Mouse (Mus musculus): ENCODE data around the gene Tbx3.

Tbx3 gene

DNA sequence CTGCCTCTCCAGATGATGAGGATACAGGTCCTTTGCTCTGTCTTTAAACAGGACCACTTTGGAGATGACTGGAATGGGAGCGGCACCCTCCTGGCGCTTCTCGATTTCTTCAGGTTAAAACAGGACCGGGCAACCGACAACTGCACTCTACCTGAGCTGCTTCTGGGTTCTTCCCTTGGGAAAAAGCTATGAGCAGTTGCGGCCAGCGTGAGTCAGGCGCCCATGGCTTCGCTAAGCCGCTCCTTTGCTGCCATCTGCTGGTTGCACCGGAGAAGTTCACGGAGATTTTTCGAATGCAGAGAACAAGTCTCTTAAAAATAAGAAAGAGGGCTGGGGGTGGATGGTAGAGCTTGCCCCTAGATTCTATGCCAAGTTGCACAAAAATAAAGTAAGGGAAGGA lies 20.6 kb downstream of the Tbx3 start:
- ATAC-seq (ENCODE audit: insufficient number of reproducible peaks, low FRiP score, low TSS enrichment): no peak; the same call in 1 of the 2 replicates

GRCm38 (mm10) chr5:119692425-119692824 lies 22.0 kb downstream of the Tbx3 start:
- no peak for ATAC-seq (ENCODE audit: insufficient number of reproducible peaks, low FRiP score, low TSS enrichment)

- ATAC-seq (ENCODE audit: insufficient number of reproducible peaks, low FRiP score, low TSS enrichment): no peak
These were observed 24.4 kb downstream of the Tbx3 start for GRCm38 (mm10) chr5:119694914-119695313.

GRCm38 (mm10) chr5:119703031-119703430 lies 32.6 kb downstream of the Tbx3 start:
- no peak for ATAC-seq (ENCODE audit: insufficient number of reproducible peaks, low FRiP score, low TSS enrichment)

DNA sequence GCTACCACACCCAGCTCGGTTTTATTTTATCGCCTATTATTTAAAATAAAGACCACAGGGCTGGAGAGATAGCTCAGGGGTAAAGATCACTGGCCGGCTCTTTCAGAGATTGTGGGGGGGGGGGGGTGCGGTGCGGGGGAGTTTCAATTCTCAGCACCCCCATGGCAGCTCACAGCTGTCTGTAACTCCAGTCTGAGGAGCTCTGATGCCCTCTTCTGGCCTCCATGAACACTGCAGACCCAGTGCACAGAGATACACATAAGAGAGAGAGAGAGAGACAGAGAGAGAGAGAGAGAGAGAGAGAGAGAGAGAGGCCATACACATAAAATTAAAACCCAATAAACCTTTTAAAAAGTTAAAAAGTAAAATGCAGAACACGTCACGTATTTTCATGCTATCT lies 34.4 kb downstream of the Tbx3 start:
- no peak for ATAC-seq (ENCODE audit: insufficient number of reproducible peaks, low FRiP score, low TSS enrichment)

- no peak for ATAC-seq (ENCODE audit: insufficient number of reproducible peaks, low FRiP score, low TSS enrichment)
These were observed 36.0 kb downstream of the Tbx3 start for GRCm38 (mm10) chr5:119706467-119706866.

- ATAC-seq (ENCODE audit: insufficient number of reproducible peaks, low FRiP score, low TSS enrichment): no peak
These were observed 38.5 kb downstream of the Tbx3 start for GRCm38 (mm10) chr5:119708850-119709585.

DNA sequence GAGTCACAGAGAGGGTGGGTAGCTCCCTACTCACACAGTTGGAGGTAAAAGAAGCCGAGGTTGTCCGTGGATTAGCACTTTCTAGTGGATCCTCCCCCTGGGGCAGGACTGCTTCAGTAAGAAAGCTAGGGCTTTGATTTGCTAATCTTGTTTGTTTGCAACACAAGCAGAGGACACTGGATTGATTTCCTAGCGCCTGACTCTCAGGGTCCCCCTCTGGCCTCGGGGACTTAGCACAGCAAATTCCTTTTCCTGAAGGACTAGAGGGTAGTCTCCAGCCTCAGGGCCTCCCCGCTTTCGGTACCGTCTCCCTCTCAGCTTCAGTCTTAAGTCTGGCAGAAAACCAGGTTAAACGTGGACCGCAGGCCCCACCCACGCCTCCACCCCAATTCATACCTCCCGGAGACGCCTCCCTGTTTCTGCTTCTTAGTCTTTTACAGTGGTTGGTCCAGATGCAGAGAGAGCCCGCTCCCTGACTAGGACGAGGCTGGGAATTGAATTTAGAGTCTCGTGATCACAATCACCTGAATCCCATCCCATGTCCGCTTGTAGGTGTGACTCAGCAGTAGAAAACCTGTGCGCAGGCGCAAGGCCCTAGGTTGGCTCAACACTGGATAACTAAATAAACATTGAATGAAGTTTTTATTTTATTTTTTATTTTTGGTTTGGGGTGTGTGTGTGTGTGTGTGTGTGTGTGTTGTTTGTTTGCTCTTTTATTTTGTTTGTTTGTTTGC lies 39.5 kb downstream of the Tbx3 start:
- no peak for ATAC-seq (ENCODE audit: insufficient number of reproducible peaks, low FRiP score, low TSS enrichment)

- ATAC-seq (ENCODE audit: insufficient number of reproducible peaks, low FRiP score, low TSS enrichment): no peak
These were observed 40.3 kb downstream of the Tbx3 start for GRCm38 (mm10) chr5:119710756-119711155.

- no peak for ATAC-seq (ENCODE audit: insufficient number of reproducible peaks, low FRiP score, low TSS enrichment)
These were observed 41.2 kb downstream of the Tbx3 start for GRCm38 (mm10) chr5:119711626-119712025.

- ATAC-seq (ENCODE audit: insufficient number of reproducible peaks, low FRiP score, low TSS enrichment): peak; percentile 52; the same call in 1 of the 2 replicates
These were observed 42.3 kb downstream of the Tbx3 start for GRCm38 (mm10) chr5:119712679-119713246.

- ATAC-seq (ENCODE audit: insufficient number of reproducible peaks, low FRiP score, low TSS enrichment): no peak
These were observed 50.2 kb downstream of the Tbx3 start for GRCm38 (mm10) chr5:119720471-119721265.

DNA sequence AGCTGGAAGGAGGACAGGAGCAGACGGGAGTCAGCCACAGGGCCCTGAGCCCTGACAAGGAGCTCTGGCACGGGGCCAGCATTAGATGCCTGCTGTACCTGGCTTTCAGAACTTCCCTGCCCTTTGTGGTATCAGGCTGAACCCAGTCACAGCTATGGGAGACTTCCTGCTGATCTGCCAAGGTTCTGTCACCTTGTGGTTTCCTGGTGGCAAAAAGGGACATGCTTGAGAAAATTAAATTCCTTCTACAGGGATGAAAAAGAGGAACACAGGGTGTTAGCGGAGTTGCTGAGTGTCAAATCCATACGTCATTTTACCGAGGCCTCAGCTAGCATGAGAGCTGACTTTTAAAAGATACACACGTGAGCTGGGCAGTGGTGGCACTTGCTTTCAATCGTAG lies 62.5 kb downstream of the Tbx3 start:
- ATAC-seq (ENCODE audit: insufficient number of reproducible peaks, low FRiP score, low TSS enrichment): no peak

All from cerebellum, adult (tissue).